Mouse (Mus musculus) large intestine, adult 2 months (tissue): ENCODE data around the gene Pde11a. TPM values are rescaled to one million over a fixed set of nuclear protein-coding genes. Genes with fewer than 3 reads are reported as not detected.
"Not testable (repeated sequence)": the region's sequence is repeated elsewhere in the genome, so short reads cannot be mapped to it uniquely, and the experiment has no call there.

ENCODE experiments used
- DNase-seq: peaks from one replicate; pipeline ENCODE4 v3.0.0-alpha.2; 2012; ENCODE audit warnings: low read depth, low spot score
- WGBS: fragments of 180-500 bp; shearing (Covaris S2); methylation state at CpG from one replicate; pipeline ENCODE4 v1.1.7; 2018; 5-methylcytosine and 5-hydroxymethylcytosine counted together
- polyA plus RNA-seq: library from polyadenylated mRNA; depleted of rRNA; stranded (reverse); fragments of >200 nt; gene quantifications from 2 replicates; pipeline ENCODE4 v1.2.3, GENCODE M21; 2012

Gene Pde11a
- polyA plus RNA-seq, 1 experiment = 0.78 TPM

DNA sequence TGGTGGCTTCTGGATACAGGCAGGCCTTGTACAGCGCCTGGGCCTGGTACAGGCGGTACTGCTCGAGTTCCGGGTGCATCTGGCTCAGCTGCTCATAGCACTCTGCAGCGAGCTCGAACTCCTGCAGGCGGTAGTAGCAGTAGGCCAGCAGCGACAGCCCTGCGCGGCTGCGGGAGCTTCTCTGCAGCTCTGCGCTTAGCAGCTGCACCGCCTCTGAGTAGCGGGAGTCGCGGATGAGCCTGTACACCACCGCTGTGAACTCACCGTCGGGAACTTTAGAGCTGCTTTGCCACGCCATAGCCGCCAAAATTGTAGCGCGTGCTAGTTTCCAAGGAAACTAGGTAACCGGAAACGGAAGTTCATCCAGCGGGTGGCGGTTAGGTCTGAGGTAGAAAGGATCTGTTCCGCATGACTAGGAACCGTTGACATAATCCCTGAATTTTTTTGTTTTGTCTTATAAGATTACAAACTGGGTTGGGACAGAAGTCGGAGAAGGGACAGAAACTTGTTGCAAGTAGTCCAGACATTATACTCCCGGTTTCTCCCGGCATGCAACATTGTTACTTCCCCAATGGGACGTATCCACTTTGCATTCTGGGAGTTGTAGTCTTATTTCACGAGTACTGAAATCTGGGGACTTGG lies 357.0 kb downstream of the Pde11a start, which contains the start of gene Ttc30a1:
Gene Ttc30a1, minus strand, starts transcription at position 528 of the 642 bp plus-strand sequence.
- DNase-seq = peak; percentile 92
- WGBS = 4% methylated on average over 34 of the region's 34 CpGs

DNA sequence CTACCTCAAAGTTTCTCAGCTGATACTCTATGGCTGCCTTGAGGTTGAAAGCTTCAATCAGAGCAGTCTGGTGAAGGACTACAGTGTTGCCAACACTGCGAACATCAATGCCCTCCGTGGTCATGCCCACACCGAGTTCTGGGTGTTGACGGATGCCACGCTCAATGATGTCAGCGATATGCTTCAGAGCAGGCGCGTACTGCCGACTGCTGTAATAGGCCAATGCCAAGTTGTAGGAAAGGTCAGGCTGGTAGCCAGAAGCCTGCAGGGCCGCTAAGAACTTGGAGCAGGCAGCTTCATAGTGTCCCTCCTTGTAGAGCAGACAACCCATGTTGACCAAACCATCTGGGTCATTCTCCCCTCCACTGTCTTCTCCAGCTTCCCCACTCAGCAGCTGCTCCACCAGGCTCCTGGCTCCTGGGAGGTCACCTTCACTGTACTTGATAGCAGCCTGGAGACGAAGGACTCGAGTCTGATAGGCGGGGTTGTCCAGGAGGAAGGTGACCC lies 357.6 kb downstream of the Pde11a start:
- 95% methylated on average over 13 of the region's 13 CpGs for WGBS
- DNase-seq = not testable (repeated sequence)

DNA sequence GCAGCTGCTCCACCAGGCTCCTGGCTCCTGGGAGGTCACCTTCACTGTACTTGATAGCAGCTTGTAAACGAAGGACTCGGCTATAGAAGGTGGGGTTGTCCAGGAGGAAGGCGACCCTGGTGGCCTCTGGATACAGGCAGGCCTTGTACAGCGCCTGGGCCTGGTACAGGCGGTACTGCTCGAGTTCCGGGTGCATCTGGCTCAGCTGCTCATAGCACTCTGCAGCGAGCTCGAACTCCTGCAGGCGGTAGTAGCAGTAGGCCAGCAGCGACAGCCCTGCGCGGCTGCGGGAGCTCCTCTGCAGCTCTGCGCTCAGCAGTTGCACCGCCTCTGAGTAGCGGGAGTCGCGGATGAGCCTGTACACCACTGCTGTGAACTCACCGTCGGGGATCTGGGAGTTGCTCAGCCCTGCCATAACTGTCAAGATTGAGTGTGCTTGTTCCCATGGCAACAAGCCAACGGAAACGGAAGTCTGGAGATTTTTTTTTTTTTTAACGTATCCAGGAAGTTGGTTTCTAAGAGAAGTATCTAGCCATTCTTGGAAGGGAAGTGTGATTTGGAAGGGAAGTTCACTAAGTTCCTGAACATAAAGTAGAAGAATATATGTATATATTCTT lies 360.7 kb downstream of the Pde11a start, which contains the start of gene Ttc30a2:
Gene Ttc30a2, minus strand, starts transcription at position 419 of the 617 bp plus-strand sequence.
- not testable (repeated sequence) for DNase-seq
- 60% methylated on average over 23 of the region's 24 CpGs for WGBS

DNA sequence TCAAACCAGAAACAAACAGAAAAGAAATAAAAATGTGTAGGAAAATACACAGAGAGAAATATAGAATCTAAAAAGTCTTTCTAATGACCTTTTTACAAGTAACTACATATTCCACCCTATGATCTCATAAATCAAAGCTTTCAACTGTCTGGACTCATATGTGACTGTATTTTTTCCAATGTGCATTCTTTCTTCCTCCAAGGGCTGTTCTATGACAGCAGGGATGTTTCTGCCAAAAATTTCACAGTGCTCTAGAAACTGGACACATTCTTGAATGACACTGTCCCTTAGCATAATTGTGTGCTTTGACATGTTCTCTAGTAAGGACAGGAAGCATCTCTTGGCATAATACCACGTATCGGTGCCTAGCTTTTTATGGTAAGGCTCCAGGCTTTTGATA lies 362.5 kb downstream of the Pde11a start:
- not testable (repeated sequence) for DNase-seq
- WGBS = 81% methylated on average over 2 of the region's 2 CpGs

DNA sequence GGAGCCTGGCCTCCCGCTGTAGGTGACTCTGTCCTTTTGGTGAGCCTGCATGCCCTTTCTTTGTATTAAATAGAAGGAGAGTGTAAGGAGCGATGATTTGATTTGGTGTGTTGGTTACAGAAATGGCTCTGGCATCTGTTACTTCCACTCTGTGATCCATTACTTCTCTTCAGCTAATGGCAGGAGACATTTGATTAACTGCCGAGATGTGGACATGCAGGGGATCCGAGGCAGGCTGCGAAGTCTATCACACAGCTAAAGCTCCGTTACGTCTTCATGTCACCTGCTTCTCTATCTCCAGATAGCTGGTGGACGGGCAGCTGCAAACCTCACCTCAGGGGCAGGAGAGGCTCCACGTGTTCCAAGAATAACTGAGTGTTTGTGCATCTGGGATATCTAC lies 364.4 kb downstream of the Pde11a start:
- DNase-seq = no peak
- WGBS = 80% methylated on average over 9 of the region's 9 CpGs

DNA sequence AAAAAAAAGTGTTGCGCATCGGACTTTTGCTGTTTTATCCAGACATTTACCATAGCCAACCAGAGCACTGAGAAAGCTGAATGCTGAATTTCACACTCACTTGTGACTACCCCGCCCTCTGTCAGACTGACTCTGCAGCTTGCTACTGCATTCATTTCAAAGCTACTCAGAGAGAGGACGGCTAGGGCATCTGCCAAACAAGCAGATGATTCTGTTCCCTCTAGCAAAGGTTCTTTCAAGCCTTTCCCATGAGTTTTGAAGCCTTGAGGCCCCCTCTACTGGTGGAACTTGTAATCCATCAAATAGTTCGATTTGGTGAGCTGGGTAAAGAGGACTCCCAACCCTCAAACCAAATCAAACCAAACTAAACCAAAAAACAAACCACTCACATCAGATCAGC lies 373.6 kb downstream of the Pde11a start:
- 16% methylated on average over 5 of the region's 5 CpGs for WGBS
- DNase-seq = no peak

DNA sequence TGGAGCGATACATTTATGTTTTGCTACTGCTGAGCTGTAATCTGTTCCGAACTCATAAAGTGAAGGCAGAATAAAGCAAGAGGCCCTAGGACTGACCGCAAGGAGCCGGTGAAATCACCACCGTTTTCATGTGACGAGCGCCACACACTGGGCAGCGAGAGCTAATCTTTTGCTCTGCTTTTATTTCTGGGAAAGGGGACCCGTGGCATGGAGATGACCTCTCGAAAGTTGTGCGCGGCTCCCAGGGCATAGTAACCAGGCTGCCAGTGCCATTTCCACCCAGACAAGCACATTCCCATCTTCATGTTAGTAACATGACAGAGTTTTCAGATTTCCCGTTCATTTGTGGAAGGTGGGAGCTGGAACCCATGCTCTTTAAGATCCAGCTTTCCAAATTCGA lies 374.1 kb downstream of the Pde11a start:
- no peak for DNase-seq
- WGBS = 6% methylated on average over 14 of the region's 14 CpGs

DNA sequence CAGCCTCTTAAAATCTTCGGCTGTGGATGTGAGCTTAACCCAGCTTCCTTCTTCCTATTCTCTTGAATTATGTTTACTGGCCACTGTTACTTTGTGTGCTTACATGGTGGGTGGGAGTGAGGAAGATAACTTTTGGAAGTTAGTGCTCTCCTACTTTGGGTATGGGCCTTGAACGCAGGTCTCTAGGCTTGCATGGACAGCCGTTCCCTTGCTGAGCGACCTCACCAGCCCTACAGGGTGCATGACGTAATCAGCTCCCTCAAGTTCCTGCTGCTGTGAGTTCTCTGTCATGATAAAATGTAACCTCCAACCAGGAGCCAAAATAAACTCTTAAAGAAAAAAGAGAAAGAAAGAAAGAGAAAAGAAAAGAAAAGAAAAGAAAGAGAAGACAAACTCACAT lies 374.5 kb downstream of the Pde11a start:
- DNase-seq = no peak
- WGBS = 40% methylated on average over 5 of the region's 5 CpGs

DNA sequence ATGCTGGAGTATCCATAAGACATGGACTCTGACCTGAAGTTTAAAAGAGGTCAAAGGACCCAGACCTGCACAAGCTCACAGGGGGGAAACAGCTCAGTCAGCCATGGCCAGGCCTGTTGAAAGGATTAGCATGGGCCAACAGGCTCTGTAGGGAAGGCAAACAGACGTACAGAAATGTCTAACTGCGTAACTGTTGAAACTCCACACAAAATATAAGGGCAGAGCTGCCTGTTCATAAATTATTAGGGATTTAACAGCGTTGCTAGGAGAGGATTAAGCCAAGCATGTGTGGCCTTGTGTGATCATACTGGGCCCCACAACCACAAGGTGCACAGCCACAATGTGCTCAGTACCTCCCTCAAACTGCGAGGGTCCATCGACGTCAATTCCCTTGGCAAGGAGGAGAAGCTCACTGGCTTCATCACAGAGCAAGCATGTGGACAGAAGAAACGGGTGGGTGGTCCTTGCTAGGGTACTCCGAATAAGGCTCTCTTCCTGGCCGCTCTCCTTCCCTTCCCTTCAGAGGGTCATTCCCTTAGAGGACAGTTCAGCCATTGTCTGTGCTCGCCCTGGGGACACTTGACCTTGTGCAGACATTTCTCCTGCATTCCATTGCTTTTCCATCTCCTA lies 375.2 kb downstream of the Pde11a start:
- WGBS = 88% methylated on average over 10 of the region's 10 CpGs

DNA sequence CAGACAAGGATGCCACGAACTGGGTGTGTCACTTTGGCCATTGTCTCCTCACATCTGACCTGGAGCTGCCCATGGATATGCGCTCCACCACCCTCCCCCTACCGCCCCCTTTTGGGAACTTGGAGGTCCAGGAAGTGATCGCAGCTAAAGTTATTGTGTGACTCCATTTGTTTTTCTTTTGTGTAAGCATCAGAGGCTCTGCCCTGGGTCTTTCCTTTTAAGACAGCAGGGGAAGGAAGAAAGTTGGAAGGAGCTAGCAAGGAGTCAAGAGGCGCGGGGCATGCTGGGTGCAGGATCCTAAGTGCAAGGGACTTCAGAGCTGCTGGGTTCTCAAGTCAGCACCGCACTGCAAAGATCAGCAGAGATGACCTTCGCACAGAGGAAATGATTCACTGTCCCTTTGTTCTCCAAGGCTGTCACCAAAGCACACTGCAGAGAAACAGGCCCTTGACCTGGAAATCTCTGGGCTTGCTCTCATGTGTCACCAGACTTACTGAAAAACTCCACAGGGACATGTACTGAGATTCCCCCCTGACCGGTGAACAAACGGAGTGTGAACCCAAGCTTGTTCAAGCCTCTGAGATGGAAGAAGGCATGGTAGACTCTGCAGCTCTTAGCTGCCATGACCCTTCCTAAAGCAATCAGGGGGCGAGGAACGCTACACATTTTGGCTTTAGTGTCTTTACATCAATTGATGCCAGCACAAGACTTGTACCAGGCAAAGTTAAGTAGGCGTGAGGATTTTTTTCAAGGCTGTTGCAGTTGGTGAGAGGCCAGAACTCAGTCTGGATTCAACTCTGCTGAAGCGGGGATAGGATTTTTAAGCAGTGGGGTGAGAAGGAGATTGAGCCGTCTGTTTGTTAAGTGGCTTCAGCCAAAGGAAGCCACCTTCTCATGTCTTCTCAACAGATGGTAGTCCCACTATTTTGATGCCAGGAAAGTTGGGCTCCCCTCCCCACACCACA lies 377.9 kb downstream of the Pde11a start:
- no peak for DNase-seq
- WGBS = 52% methylated on average over 15 of the region's 15 CpGs

More for the DNA sequence above, 375.2 kb downstream of the Pde11a start:
- no peak for DNase-seq

DNA sequence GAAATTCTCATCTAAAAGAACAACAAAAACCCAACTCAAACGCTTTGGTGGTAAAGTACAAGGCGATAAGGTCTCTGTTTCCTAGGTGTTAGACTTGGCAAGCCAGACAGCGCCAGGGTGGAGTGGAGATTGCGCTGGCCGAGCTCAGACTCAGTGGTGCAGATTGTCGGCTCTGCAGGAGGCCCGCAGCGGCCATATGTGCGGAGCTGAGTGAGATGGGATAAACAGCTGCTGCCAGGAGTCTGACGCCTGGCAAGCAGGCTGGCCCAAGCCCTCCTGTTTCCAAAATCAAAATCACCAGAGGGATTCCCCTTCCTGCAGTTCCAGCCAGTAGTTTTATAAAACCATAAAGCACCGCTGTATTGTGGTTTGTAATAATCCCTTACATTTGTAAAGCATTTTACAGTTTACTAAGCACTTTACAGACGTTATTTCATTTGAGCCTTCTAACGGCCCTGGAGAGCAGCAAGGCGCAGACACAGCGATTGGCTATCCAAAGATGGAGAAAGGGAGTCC lies 378.7 kb downstream of the Pde11a start:
- WGBS = 21% methylated on average over 15 of the region's 15 CpGs
- DNase-seq = no peak

DNA sequence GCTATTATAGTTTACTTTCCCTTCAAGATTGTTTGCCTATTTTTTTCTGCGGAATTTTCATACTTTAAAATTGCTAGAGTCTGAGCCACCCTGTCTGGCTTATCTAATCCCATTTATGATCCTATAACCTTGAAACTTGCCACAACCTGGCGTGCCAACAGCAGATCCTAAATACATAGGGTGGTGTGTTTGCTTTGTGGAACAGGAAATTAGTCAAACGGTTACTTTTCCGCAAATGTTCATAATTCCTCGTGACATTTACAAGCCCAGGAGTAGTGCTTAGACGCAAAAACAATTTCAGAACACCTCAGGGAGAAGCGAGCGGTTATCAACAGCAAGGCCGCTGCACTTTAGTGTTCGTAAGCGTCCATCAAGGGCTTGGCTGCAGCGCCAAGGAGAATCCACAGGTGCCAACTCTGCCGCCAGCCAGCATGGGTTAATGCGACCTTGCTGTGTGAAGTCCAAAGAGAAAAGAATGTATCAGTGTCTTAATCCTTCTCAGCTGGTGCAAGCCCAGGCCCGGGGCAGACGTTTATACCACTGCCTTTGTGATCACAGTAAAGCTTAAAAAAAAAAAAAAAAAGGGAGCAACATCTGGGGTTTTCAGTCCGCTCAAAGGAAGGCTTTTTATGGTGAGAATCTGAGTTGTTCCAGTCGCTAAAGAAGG lies 379.3 kb downstream of the Pde11a start:
- DNase-seq = no peak
- WGBS = 27% methylated on average over 18 of the region's 18 CpGs

DNA sequence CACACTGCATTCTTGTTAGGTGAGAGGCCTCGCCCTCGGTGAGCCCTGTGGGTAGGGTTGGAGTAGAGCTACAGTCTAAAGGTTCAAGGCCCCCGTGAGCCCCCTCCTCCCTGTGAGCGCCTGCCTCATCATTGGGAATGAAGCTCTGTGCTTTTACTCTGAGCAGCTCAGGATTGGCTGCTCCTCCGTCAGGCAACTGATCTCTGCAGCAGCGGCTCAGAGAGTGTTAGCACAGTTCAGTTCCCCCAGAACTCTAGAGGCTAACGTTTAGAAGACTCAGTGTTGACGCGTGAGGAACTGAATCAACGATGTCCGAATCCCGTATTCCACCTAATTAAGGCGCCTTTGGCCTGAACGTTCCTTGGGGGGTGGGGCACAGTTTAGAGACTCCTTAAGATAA lies 382.9 kb downstream of the Pde11a start:
- WGBS = 77% methylated on average over 14 of the region's 14 CpGs

DNA sequence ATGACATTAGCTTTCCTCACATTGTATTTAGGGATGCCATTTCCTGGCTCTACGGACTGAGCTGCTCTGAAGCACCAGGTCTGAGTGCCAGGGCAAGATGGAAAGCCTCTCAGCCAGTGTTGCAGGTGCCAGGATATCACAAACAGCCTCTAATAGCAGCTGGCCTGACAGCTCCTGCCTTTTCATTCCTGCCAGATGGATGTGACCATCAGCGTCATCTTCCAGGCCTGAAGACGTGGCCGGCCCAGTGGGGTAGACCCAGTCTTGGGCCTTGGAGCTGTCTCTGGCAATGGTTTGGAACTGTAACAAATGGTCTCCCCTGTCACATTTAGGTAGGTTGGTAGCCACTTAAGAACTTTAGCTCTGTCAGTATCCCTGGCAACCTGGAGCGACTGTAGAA lies 385.3 kb downstream of the Pde11a start:
- WGBS = 95% methylated on average over 5 of the region's 5 CpGs
- DNase-seq = no peak

More for the DNA sequence above, 382.9 kb downstream of the Pde11a start:
- no peak for DNase-seq

DNA sequence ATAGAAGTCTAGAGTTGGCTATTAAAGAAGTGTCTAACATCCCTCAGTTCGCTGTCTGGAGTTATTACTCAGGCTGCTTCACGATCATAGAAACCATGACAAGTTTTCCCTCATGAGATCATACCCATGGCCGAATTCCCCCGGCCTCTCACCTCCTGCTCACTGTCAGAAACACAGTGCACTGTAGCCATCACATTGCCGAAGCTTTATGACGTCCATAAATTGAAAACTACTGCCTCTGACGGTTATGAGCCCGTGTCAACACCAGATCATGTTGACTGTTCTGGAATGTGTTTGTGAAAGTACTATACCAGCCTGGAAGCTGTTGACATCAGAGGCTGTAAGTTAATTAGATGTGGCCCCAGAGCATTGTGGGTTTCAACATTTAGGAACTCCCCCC lies 387.9 kb downstream of the Pde11a start:
- DNase-seq = no peak
- 27% methylated on average over 8 of the region's 8 CpGs for WGBS
